Mouse (Mus musculus): ENCODE measurements around the gene Mylk.

- TF ChIP-seq ZC3H11A (IDR thresholded peaks at IDR 0.05; ENCODE audit: borderline replicate concordance, low read depth, low read length) = no peak
- TF ChIP-seq CHD2 (IDR thresholded peaks at IDR 0.05; ENCODE audit: low read depth, low read length) = no peak
- TF ChIP-seq HCFC1 (IDR thresholded peaks at IDR 0.05; ENCODE audit: borderline replicate concordance, insufficient read depth, low read length) = no peak
Observed at GRCm38 (mm10) chr16:34857631-34858030, 112.6 kb downstream of the Mylk start.
